Mouse (Mus musculus): Measurements from ENCODE around the gene Lrrc36. TPM values are rescaled to one million over a fixed set of nuclear protein-coding genes. Genes with fewer than 3 reads are reported as not detected.

The Lrrc36 gene
- polyA plus RNA-seq, 1 experiment, result 3.0 TPM

GRCm38 (mm10) chr8:105387151-105387550, 26.2 kb upstream of the Lrrc36 start:
- WGBS, result 72% methylated on average over 1 of the region's 1 CpGs
- no peak for TF ChIP-seq CTCF (IDR thresholded peaks at IDR 0.05; ENCODE audit: control insufficient read depth, insufficient read depth, low read length)
- TF ChIP-seq POLR2A (IDR thresholded peaks at IDR 0.05; ENCODE audit: borderline replicate concordance, control insufficient read depth, low read depth, low read length), result no peak
- no peaks in the 10 kb centered on the region for H3K4me1 ChIP-seq (ENCODE audit: control insufficient read depth, insufficient read depth, low read length)
- no peak overlapping the region for H3K4me3 ChIP-seq (replicated peaks; ENCODE audit: control insufficient read depth, low read depth, low read length)
- H3K27ac ChIP-seq (ENCODE audit: control insufficient read depth, insufficient read depth, low read depth, low read length, poor library complexity), result no peak overlapping the region

DNA sequence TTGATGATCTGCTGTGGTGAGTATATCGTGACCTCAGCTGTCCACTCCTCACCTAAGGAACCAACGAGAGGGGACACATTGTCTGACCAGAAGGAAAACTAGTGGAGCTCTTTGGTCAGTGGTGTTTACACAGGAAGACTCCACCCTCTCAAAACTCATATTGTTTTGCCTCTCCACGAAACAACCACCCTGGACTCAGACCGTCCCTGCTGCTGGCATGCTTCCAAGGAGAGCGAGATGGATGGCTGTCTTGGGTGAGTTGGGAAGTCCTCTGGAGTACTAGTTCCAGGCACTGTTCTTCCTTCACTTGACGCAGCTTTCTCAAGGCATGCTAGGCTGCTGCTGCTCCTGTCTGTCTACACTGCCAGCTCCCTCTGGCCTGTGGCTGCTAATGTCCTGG, 24.3 kb upstream of the Lrrc36 start:
- Histone ChIP-seq H3K4me3 (replicated peaks; ENCODE audit: control insufficient read depth, low read depth, low read length) (no peak overlapping the region), H3K4me1 (ENCODE audit: control insufficient read depth, insufficient read depth, low read length) (no peaks in the 10 kb centered on the region), H3K27ac (ENCODE audit: control insufficient read depth, insufficient read depth, low read depth, low read length, poor library complexity) (no peak overlapping the region)
- TF ChIP-seq POLR2A (IDR thresholded peaks at IDR 0.05; ENCODE audit: borderline replicate concordance, control insufficient read depth, low read depth, low read length), result no peak
- no peak for TF ChIP-seq CTCF (IDR thresholded peaks at IDR 0.05; ENCODE audit: control insufficient read depth, insufficient read depth, low read length)
- WGBS, result 69% methylated on average over 6 of the region's 6 CpGs

DNA sequence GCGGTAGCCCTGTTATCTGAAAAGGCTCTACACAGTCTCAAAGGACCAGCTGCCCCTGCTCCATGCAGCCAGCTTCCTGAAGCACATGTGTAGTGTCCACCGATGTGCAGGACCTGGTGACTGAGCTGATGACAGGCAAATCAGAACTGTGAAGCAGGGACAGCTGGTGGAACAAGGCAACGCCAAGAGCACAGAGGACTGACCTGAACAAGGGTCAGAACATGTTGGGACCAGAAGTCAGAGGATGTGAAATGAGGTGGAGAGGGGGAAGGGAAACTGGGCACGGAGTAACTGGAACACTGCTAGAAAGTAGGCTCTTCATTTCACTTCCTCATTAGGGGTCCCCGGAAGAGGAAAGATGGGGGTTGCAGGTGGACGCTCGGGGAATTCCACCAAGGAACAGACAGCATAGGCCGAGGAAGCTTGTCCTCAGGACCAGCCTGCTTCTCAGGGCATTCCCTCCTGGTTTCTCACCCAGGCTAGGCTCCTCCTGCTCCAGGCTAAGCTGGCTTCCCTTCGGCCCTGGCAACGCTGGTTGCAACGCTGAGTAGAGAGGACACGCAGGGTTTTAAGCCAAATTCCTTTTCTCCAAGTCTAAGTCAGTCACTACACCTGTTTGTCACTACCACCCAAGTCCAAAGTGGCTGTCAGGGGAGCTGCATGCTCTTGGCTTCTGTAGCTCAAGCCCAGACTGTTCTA, 20.1 kb upstream of the Lrrc36 start:
- no peaks in the 10 kb centered on the region for H3K4me1 ChIP-seq (ENCODE audit: control insufficient read depth, insufficient read depth, low read length)
- H3K4me3 ChIP-seq (replicated peaks; ENCODE audit: control insufficient read depth, low read depth, low read length), result no peak overlapping the region
- no peak overlapping the region for H3K27ac ChIP-seq (ENCODE audit: control insufficient read depth, insufficient read depth, low read depth, low read length, poor library complexity)
- WGBS, result 58% methylated on average over 12 of the region's 12 CpGs
- TF ChIP-seq POLR2A (IDR thresholded peaks at IDR 0.05; ENCODE audit: borderline replicate concordance, control insufficient read depth, low read depth, low read length) (no peak), CTCF (IDR thresholded peaks at IDR 0.05; ENCODE audit: control insufficient read depth, insufficient read depth, low read length) (no peak)

DNA sequence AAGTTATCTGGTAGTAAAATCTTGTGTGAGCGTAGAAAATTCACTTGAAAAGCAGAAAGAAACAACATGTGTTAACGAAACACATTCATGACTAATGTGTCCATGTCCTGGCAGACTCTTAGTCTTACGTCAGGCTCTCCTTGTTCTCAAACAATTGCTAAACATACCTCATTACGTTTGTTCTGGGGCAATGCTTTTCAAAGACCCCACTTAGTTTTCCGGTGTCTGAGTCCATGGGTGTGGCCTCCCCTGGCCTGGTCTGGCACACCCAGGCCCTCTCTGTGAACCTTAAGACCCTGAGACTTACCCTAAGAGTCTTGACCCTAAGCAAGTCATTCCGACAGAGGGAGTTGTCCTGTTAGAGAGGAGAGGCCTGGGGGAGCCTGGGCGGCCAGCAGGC, 19.5 kb upstream of the Lrrc36 start:
- no peaks in the 10 kb centered on the region for H3K4me1 ChIP-seq (ENCODE audit: control insufficient read depth, insufficient read depth, low read length)
- WGBS, result 66% methylated on average over 7 of the region's 7 CpGs
- TF ChIP-seq CTCF (IDR thresholded peaks at IDR 0.05; ENCODE audit: control insufficient read depth, insufficient read depth, low read length) (no peak), POLR2A (IDR thresholded peaks at IDR 0.05; ENCODE audit: borderline replicate concordance, control insufficient read depth, low read depth, low read length) (no peak)
- no peak overlapping the region for H3K4me3 ChIP-seq (replicated peaks; ENCODE audit: control insufficient read depth, low read depth, low read length)
- no peak overlapping the region for H3K27ac ChIP-seq (ENCODE audit: control insufficient read depth, insufficient read depth, low read depth, low read length, poor library complexity)

GRCm38 (mm10) chr8:105397747-105398146, 15.6 kb upstream of the Lrrc36 start:
- Histone ChIP-seq H3K4me3 (replicated peaks; ENCODE audit: control insufficient read depth, low read depth, low read length) (no peak overlapping the region), H3K27ac (ENCODE audit: control insufficient read depth, insufficient read depth, low read depth, low read length, poor library complexity) (no peak overlapping the region)
- WGBS, result 34% methylated on average over 3 of the region's 3 CpGs

GRCm38 (mm10) chr8:105400016-105400415, 13.4 kb upstream of the Lrrc36 start:
- Histone ChIP-seq H3K27ac (ENCODE audit: control insufficient read depth, insufficient read depth, low read depth, low read length, poor library complexity) (no peak overlapping the region), H3K4me3 (replicated peaks; ENCODE audit: control insufficient read depth, low read depth, low read length) (no peak overlapping the region), H3K4me1 (ENCODE audit: control insufficient read depth, insufficient read depth, low read length) (no peaks in the 10 kb centered on the region)
- 84% methylated on average over 5 of the region's 5 CpGs for WGBS
- TF ChIP-seq POLR2A (IDR thresholded peaks at IDR 0.05; ENCODE audit: borderline replicate concordance, control insufficient read depth, low read depth, low read length), result no peak
- TF ChIP-seq CTCF (IDR thresholded peaks at IDR 0.05; ENCODE audit: control insufficient read depth, insufficient read depth, low read length), result no peak

More at GRCm38 (mm10) chr8:105397747-105398146, 15.6 kb upstream of the Lrrc36 start:
- H3K4me1 ChIP-seq (ENCODE audit: control insufficient read depth, insufficient read depth, low read length), result no peaks in the 10 kb centered on the region
- TF ChIP-seq CTCF (IDR thresholded peaks at IDR 0.05; ENCODE audit: control insufficient read depth, insufficient read depth, low read length), result 0 out of 2 replicates have a peak, but pooled peaks have one; percentile 15
- TF ChIP-seq POLR2A (IDR thresholded peaks at IDR 0.05; ENCODE audit: borderline replicate concordance, control insufficient read depth, low read depth, low read length), result no peak

DNA sequence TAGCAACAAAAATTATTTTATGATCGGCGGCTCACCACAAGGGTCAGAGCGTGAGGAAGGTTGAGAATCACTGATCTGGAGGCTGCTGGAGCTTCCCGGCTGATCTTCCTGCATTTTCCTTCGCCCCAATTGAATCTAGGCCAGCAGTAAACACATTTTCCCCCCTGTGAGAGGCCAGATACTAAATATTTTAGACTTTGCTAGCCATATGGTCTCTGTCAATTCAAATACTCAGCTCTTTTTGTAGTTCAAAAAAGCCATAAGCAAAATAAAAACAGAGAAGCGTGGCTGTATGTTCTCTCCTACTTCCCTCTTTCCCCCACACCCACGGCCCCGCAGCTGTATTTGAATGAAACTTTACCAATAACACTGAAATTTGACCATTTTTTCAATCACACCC, 9.9 kb upstream of the Lrrc36 start:
- TF ChIP-seq POLR2A (IDR thresholded peaks at IDR 0.05; ENCODE audit: borderline replicate concordance, control insufficient read depth, low read depth, low read length), result no peak
- TF ChIP-seq CTCF (IDR thresholded peaks at IDR 0.05; ENCODE audit: control insufficient read depth, insufficient read depth, low read length), result no peak
- no peak overlapping the region for H3K27ac ChIP-seq (ENCODE audit: control insufficient read depth, insufficient read depth, low read depth, low read length, poor library complexity)
- H3K4me1 ChIP-seq (ENCODE audit: control insufficient read depth, insufficient read depth, low read length), result no peaks in the 10 kb centered on the region
- 72% methylated on average over 8 of the region's 8 CpGs for WGBS
- no peak overlapping the region for H3K4me3 ChIP-seq (replicated peaks; ENCODE audit: control insufficient read depth, low read depth, low read length)

- Histone ChIP-seq H3K4me1 (ENCODE audit: control insufficient read depth, insufficient read depth, low read length) (no peaks in the 10 kb centered on the region), H3K4me3 (replicated peaks; ENCODE audit: control insufficient read depth, low read depth, low read length) (no peak overlapping the region), H3K27ac (ENCODE audit: control insufficient read depth, insufficient read depth, low read depth, low read length, poor library complexity) (no peak overlapping the region)
- 75% methylated on average over 1 of the region's 1 CpGs for WGBS
- TF ChIP-seq POLR2A (IDR thresholded peaks at IDR 0.05; ENCODE audit: borderline replicate concordance, control insufficient read depth, low read depth, low read length) (no peak), CTCF (IDR thresholded peaks at IDR 0.05; ENCODE audit: control insufficient read depth, insufficient read depth, low read length) (no peak)
These were observed 8.9 kb upstream of the Lrrc36 start for GRCm38 (mm10) chr8:105404496-105404895.

Measured in bone marrow, adult 2 months (tissue).